Mouse (Mus musculus): ENCODE data around the gene Thada. TPM values are rescaled to one million over a fixed set of nuclear protein-coding genes. Genes with fewer than 3 reads are reported as not detected.
"Not testable (repeated sequence)": the region's sequence is repeated elsewhere in the genome, so short reads cannot be mapped to it uniquely, and the experiment has no call there.

Gene Thada
- polyA plus RNA-seq, 1 experiment from 2014 or later = 7.6 TPM

- Histone ChIP-seq H3K4me1 (ENCODE audit: control insufficient read depth, insufficient read depth, low read length) (no peaks in the 10 kb centered on the region), H3K4me2 (no peak overlapping the region), H3K9me3 (ENCODE audit: control insufficient read depth, low read length) (no peaks in the 10 kb centered on the region), H3K27ac (ENCODE audit: low read depth, low read length) (no peak overlapping the region), H3K27me3 (ENCODE audit: control insufficient read depth, insufficient read depth, low read length) (no peaks in the 10 kb centered on the region), H3K36me3 (ENCODE audit: control insufficient read depth, insufficient read depth, low read length) (peaks cover 2% of the 10 kb centered on the region; the same call in 1 of the 2 replicates), H3K4me3 (ENCODE audit: low read depth, low read length) (no peak overlapping the region), H3K9ac (ENCODE audit: low read length) (no peak overlapping the region)
- peak; percentile 79 for DNase-seq (ENCODE audit: low spot score, missing footprints)
- WGBS = 68% methylated on average over 5 of the region's 5 CpGs
- ATAC-seq (ENCODE audit: low FRiP score) = no peak
Observed at GRCm38 (mm10) chr17:84226231-84226630, 239.8 kb downstream of the Thada start.

GRCm38 (mm10) chr17:84224217-84224887 is 241.7 kb downstream of the Thada start:
- Histone ChIP-seq H3K9ac (ENCODE audit: low read length) (no peak overlapping the region), H3K4me2 (no peak overlapping the region), H3K4me1 (ENCODE audit: control insufficient read depth, insufficient read depth, low read length) (no peaks in the 10 kb centered on the region), H3K4me3 (ENCODE audit: low read depth, low read length) (no peak overlapping the region), H3K36me3 (ENCODE audit: control insufficient read depth, insufficient read depth, low read length) (peaks cover 2% of the 10 kb centered on the region; the same call in 1 of the 2 replicates), H3K9me3 (ENCODE audit: control insufficient read depth, low read length) (no peaks in the 10 kb centered on the region), H3K27me3 (ENCODE audit: control insufficient read depth, insufficient read depth, low read length) (no peaks in the 10 kb centered on the region), H3K27ac (ENCODE audit: low read depth, low read length) (no peak overlapping the region)
- no peak for ATAC-seq (ENCODE audit: low FRiP score)
- 67% methylated on average over 15 of the region's 15 CpGs for WGBS
- peak; percentile 56 for DNase-seq (ENCODE audit: low spot score, missing footprints)

GRCm38 (mm10) chr17:84218841-84219240 is 247.2 kb downstream of the Thada start:
- H3K36me3 ChIP-seq (ENCODE audit: control insufficient read depth, insufficient read depth, low read length) = not testable (repeated sequence)

GRCm38 (mm10) chr17:84217696-84218095 is 248.3 kb downstream of the Thada start:
- Histone ChIP-seq H3K9ac (ENCODE audit: low read length) (no peak overlapping the region), H3K27me3 (ENCODE audit: control insufficient read depth, insufficient read depth, low read length) (no peaks in the 10 kb centered on the region), H3K36me3 (ENCODE audit: control insufficient read depth, insufficient read depth, low read length) (no peaks in the 10 kb centered on the region), H3K9me3 (ENCODE audit: control insufficient read depth, low read length) (no peaks in the 10 kb centered on the region), H3K27ac (ENCODE audit: low read depth, low read length) (no peak overlapping the region), H3K4me2 (no peak overlapping the region), H3K4me1 (ENCODE audit: control insufficient read depth, insufficient read depth, low read length) (no peaks in the 10 kb centered on the region), H3K4me3 (ENCODE audit: low read depth, low read length) (no peak overlapping the region)
- ATAC-seq (ENCODE audit: low FRiP score) (no peak), DNase-seq (ENCODE audit: low spot score, missing footprints) (peak; percentile 41)
- WGBS = 77% methylated on average over 3 of the region's 3 CpGs

More at GRCm38 (mm10) chr17:84218841-84219240, 247.2 kb downstream of the Thada start:
- H3K4me1 ChIP-seq (ENCODE audit: control insufficient read depth, insufficient read depth, low read length); ATAC-seq (ENCODE audit: low FRiP score); DNase-seq (ENCODE audit: low spot score, missing footprints); H3K27ac ChIP-seq (ENCODE audit: low read depth, low read length); H3K9me3 ChIP-seq (ENCODE audit: control insufficient read depth, low read length); H3K4me2 ChIP-seq; H3K27me3 ChIP-seq (ENCODE audit: control insufficient read depth, insufficient read depth, low read length); H3K4me3 ChIP-seq (ENCODE audit: low read depth, low read length); H3K9ac ChIP-seq (ENCODE audit: low read length): not testable (repeated sequence)
- 93% methylated on average over 2 of the region's 2 CpGs for WGBS

DNA sequence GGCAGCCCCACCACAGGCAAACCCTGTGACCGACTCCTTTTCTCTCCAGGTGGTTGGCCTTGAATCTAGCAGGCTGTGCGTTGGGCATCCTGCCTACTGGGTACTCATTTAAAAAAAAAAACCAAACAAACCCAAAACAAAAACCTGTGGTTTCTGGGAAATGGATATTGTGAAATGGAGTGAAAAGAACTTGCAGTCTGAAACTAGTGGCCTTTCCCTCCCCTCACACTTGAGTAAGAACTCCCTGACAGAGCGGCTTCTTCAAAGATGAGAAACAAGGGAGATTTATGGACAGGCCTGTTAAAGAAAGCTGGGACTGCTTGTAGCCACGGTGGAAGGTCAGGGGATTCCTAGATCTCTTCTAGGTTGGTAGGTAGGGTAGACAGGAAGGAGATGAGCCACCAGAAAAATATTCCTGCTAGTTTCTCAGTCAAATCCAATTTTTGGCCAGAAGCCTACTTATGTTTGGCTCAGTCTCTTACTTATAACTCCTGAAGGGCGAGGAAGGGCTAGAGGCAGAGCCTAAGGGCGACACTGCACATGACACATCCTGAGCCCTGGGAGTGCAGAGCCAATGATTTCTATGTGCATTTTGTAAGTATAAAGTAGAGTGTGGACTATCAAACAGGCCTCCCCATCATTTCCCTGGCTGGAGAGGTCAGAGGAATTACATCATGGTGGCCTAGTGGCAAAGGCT is 250.6 kb downstream of the Thada start:
- Histone ChIP-seq H3K9ac (ENCODE audit: low read length) (no peak overlapping the region), H3K36me3 (ENCODE audit: control insufficient read depth, insufficient read depth, low read length) (no peaks in the 10 kb centered on the region), H3K4me3 (ENCODE audit: low read depth, low read length) (no peak overlapping the region), H3K4me2 (no peak overlapping the region), H3K4me1 (ENCODE audit: control insufficient read depth, insufficient read depth, low read length) (no peaks in the 10 kb centered on the region), H3K9me3 (ENCODE audit: control insufficient read depth, low read length) (no peaks in the 10 kb centered on the region), H3K27ac (ENCODE audit: low read depth, low read length) (no peak overlapping the region), H3K27me3 (ENCODE audit: control insufficient read depth, insufficient read depth, low read length) (no peaks in the 10 kb centered on the region)
- DNase-seq (ENCODE audit: low spot score, missing footprints) = peak; percentile 49
- WGBS = 87% methylated on average over 6 of the region's 6 CpGs
- no peak for ATAC-seq (ENCODE audit: low FRiP score)

GRCm38 (mm10) chr17:84213464-84213863 is 252.5 kb downstream of the Thada start:
- 94% methylated on average over 3 of the region's 3 CpGs for WGBS
- ATAC-seq (ENCODE audit: low FRiP score) (no peak), DNase-seq (ENCODE audit: low spot score, missing footprints) (no peak)
- Histone ChIP-seq H3K27me3 (ENCODE audit: control insufficient read depth, insufficient read depth, low read length) (no peaks in the 10 kb centered on the region), H3K27ac (ENCODE audit: low read depth, low read length) (no peak overlapping the region), H3K4me3 (ENCODE audit: low read depth, low read length) (no peak overlapping the region), H3K9me3 (ENCODE audit: control insufficient read depth, low read length) (no peaks in the 10 kb centered on the region), H3K4me2 (no peak overlapping the region), H3K36me3 (ENCODE audit: control insufficient read depth, insufficient read depth, low read length) (no peaks in the 10 kb centered on the region), H3K9ac (ENCODE audit: low read length) (no peak overlapping the region), H3K4me1 (ENCODE audit: control insufficient read depth, insufficient read depth, low read length) (no peaks in the 10 kb centered on the region)

GRCm38 (mm10) chr17:84207611-84208010 is 258.4 kb downstream of the Thada start:
- no peak for ATAC-seq (ENCODE audit: low FRiP score)
- no peak for DNase-seq (ENCODE audit: low spot score, missing footprints)
- Histone ChIP-seq H3K4me2 (no peak overlapping the region), H3K36me3 (ENCODE audit: control insufficient read depth, insufficient read depth, low read length) (no peaks in the 10 kb centered on the region), H3K9me3 (ENCODE audit: control insufficient read depth, low read length) (no peaks in the 10 kb centered on the region), H3K4me3 (ENCODE audit: low read depth, low read length) (no peak overlapping the region), H3K27me3 (ENCODE audit: control insufficient read depth, insufficient read depth, low read length) (no peaks in the 10 kb centered on the region), H3K4me1 (ENCODE audit: control insufficient read depth, insufficient read depth, low read length) (0 out of 2 replicates have a peak, but pooled peaks cover 5% of the 10 kb centered on the region), H3K9ac (ENCODE audit: low read length) (no peak overlapping the region), H3K27ac (ENCODE audit: low read depth, low read length) (no peak overlapping the region)
- 86% methylated on average over 3 of the region's 3 CpGs for WGBS

DNA sequence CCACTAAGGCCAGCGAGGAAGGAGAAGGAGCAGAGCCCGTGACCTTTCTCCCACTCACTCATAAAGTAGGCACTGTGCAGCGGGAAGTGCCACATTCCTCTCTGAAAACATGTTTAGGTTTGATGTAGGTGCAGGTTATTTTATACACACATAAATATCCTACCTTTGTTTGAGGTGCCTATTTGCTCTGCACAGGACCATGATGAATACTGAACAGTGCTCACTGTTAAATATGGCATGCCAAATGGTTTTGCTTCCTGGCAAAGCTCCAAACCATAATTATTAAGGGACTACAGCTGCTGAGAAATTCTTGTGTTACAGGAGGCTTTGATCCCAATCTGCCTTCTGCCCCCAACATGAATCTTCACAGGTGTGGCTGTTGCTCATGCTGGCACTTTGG is 259.8 kb downstream of the Thada start:
- DNase-seq (ENCODE audit: low spot score, missing footprints) (no peak), ATAC-seq (ENCODE audit: low FRiP score) (no peak)
- no peak overlapping the region for H3K9ac ChIP-seq (ENCODE audit: low read length)
- H3K36me3 ChIP-seq (ENCODE audit: control insufficient read depth, insufficient read depth, low read length) = no peaks in the 10 kb centered on the region
- H3K27ac ChIP-seq (ENCODE audit: low read depth, low read length) = no peak overlapping the region
- H3K27me3 ChIP-seq (ENCODE audit: control insufficient read depth, insufficient read depth, low read length) = no peaks in the 10 kb centered on the region
- 91% methylated on average over 3 of the region's 3 CpGs for WGBS
- H3K4me3 ChIP-seq (ENCODE audit: low read depth, low read length) = no peak overlapping the region
- H3K9me3 ChIP-seq (ENCODE audit: control insufficient read depth, low read length) = no peaks in the 10 kb centered on the region
- H3K4me1 ChIP-seq (ENCODE audit: control insufficient read depth, insufficient read depth, low read length) = 0 out of 2 replicates have a peak, but pooled peaks cover 5% of the 10 kb centered on the region
- no peak overlapping the region for H3K4me2 ChIP-seq

- Histone ChIP-seq H3K4me1 (ENCODE audit: control insufficient read depth, insufficient read depth, low read length) (0 out of 2 replicates have a peak, but pooled peaks cover 5% of the 10 kb centered on the region), H3K4me2 (no peak overlapping the region)
Observed at GRCm38 (mm10) chr17:84204962-84205361, 261.0 kb downstream of the Thada start.

More at GRCm38 (mm10) chr17:84204962-84205361, 261.0 kb downstream of the Thada start:
- Histone ChIP-seq H3K9me3 (ENCODE audit: control insufficient read depth, low read length) (no peaks in the 10 kb centered on the region), H3K9ac (ENCODE audit: low read length) (no peak overlapping the region), H3K27me3 (ENCODE audit: control insufficient read depth, insufficient read depth, low read length) (no peaks in the 10 kb centered on the region), H3K4me3 (ENCODE audit: low read depth, low read length) (no peak overlapping the region), H3K36me3 (ENCODE audit: control insufficient read depth, insufficient read depth, low read length) (no peaks in the 10 kb centered on the region), H3K27ac (ENCODE audit: low read depth, low read length) (no peak overlapping the region)
- 86% methylated on average over 5 of the region's 5 CpGs for WGBS
- no peak for DNase-seq (ENCODE audit: low spot score, missing footprints)
- no peak for ATAC-seq (ENCODE audit: low FRiP score)

Measured in midbrain, embryonic 11.5 days (tissue).